Mouse (Mus musculus) mammary gland, adult 2 months (tissue): ENCODE results near the gene Minos1. TPM values are rescaled to one million over a fixed set of nuclear protein-coding genes. Genes with fewer than 3 reads are reported as not detected.

Source experiments
- polyA plus RNA-seq: library from polyadenylated mRNA; depleted of rRNA; stranded (reverse); fragments of >200 nt; gene quantifications from 2 replicates; pipeline ENCODE4 v1.2.3, GENCODE M21; 2012; ENCODE audit warnings: low replicate concordance; rRNA removed

The Minos1 gene
- polyA plus RNA-seq, result 29.4 and 94.0 TPM in 2 replicates

GRCm38 (mm10) chr4:139130701-139131549 lies at the start of gene Minos1:
Minos1 (minus strand) TSS chr4:139131113.

GRCm38 (mm10) chr4:139092356-139093195 lies 38.3 kb downstream of the Minos1 start, which contains the start of gene Nbl1:
Nbl1 (minus strand) TSS chr4:139092993.

GRCm38 (mm10) chr4:139075041-139075711 lies 55.7 kb downstream of the Minos1 start, which contains the start of gene Htr6:
Htr6 (minus strand) TSS chr4:139075570.

Other genes starting within 250 kb of the Minos1 start
- 5.3 and 6.0 TPM in 2 replicates for gene Otud3, start 217.2 kb downstream of the Minos1 start, polyA plus RNA-seq
- 0.14 and 0.20 TPM in 2 replicates for gene Rnf186, start 164.0 kb downstream of the Minos1 start, polyA plus RNA-seq
- 18.7 and 24.4 TPM in 2 replicates for gene Tmco4, start 158.2 kb downstream of the Minos1 start, polyA plus RNA-seq
- 0.09 and 0.13 TPM in 2 replicates for gene Htr6, start 55.5 kb downstream of the Minos1 start, polyA plus RNA-seq
- 105 and 191 TPM in 2 replicates for gene Nbl1, start 38.1 kb downstream of the Minos1 start, polyA plus RNA-seq
- gene Capzb, start 61.8 kb upstream of the Minos1 start, polyA plus RNA-seq, result 139 and 209 TPM in 2 replicates
- 40.3 and 44.0 TPM in 2 replicates for gene Pqlc2, start 179.6 kb upstream of the Minos1 start, polyA plus RNA-seq
- 33.7 and 51.5 TPM in 2 replicates for gene Akr7a5, start 179.6 kb upstream of the Minos1 start, polyA plus RNA-seq
- 13.8 and 21.2 TPM in 2 replicates for gene Mrto4, start 221.5 kb upstream of the Minos1 start, polyA plus RNA-seq
- gene Emc1, start 221.5 kb upstream of the Minos1 start, polyA plus RNA-seq, result 40.2 and 49.0 TPM in 2 replicates
- 156 and 214 TPM in 2 replicates for gene Ubr4, start 221.5 kb upstream of the Minos1 start, polyA plus RNA-seq